Mouse (Mus musculus) bone marrow macrophage, adult 2 months (primary cell): ENCODE data around the gene Zdhhc3.

Experiments
- CTCF ChIP-seq: IDR thresholded peaks from 2 replicates; pipeline ENCODE4 v1.5.1; 2012; ENCODE audit warnings: low read depth, mild to moderate bottlenecking, low read length, moderate library complexity
- POLR2A ChIP-seq: IDR thresholded peaks from 2 replicates; pipeline ENCODE4 v1.6.1; 2012; ENCODE audit warnings: mild to moderate bottlenecking, low read depth, low read length, borderline replicate concordance

- no peak for TF ChIP-seq CTCF
- no peak for TF ChIP-seq POLR2A
These were observed 22.2 kb downstream of the Zdhhc3 start for GRCm38 (mm10) chr9:123090844-123091243.
